Mouse (Mus musculus) embryonic facial prominence, embryonic 15.5 days (tissue): Measurements from ENCODE around the gene Pkp1. TPM values are rescaled to one million over a fixed set of nuclear protein-coding genes. Genes with fewer than 3 reads are reported as not detected.

Experiments
- polyA plus RNA-seq: library from polyadenylated mRNA; unstranded; fragments of >200 nt; fragmentation: Nextera tagmentation; extraction: Ambion mirVana; gene quantifications from 2 replicates; pipeline ENCODE4 v1.2.1, GENCODE M21; 2015

The Pkp1 gene
- polyA plus RNA-seq, 1 experiment from 2014 or later, result 67.2 TPM

Other genes with a start within 250 kb of the Pkp1 start
- 118 and 128 TPM in 2 replicates for gene Csrp1, start 199.1 kb downstream of the Pkp1 start, polyA plus RNA-seq
- gene Phlda3, start 153.1 kb downstream of the Pkp1 start, polyA plus RNA-seq, result 113 and 119 TPM in 2 replicates
- 297 and 410 TPM in 2 replicates for gene Tnni1, start 139.8 kb downstream of the Pkp1 start, polyA plus RNA-seq
- gene Lad1, start 100.6 kb downstream of the Pkp1 start, polyA plus RNA-seq, result 57.9 and 58.0 TPM in 2 replicates
- 151 and 208 TPM in 2 replicates for gene Tnnt2, start 82.9 kb downstream of the Pkp1 start, polyA plus RNA-seq
- gene Igfn1, start 87.1 kb upstream of the Pkp1 start, polyA plus RNA-seq, result 0.09 and 0.12 TPM in 2 replicates
- 172 and 176 TPM in 2 replicates for gene Tmem9, start 88.9 kb upstream of the Pkp1 start, polyA plus RNA-seq
- 1.3 and 3.0 TPM in 2 replicates for gene Ascl5, start 131.6 kb upstream of the Pkp1 start, polyA plus RNA-seq
- gene Cacna1s, start 133.5 kb upstream of the Pkp1 start, polyA plus RNA-seq, result 5.2 and 7.8 TPM in 2 replicates
- 2.8 TPM in 2 replicates for gene Kif21b, start 212.2 kb upstream of the Pkp1 start, polyA plus RNA-seq